Comparison of ENCODE assay signal across 8 mouse cellular contexts in the genomic region with DNA sequence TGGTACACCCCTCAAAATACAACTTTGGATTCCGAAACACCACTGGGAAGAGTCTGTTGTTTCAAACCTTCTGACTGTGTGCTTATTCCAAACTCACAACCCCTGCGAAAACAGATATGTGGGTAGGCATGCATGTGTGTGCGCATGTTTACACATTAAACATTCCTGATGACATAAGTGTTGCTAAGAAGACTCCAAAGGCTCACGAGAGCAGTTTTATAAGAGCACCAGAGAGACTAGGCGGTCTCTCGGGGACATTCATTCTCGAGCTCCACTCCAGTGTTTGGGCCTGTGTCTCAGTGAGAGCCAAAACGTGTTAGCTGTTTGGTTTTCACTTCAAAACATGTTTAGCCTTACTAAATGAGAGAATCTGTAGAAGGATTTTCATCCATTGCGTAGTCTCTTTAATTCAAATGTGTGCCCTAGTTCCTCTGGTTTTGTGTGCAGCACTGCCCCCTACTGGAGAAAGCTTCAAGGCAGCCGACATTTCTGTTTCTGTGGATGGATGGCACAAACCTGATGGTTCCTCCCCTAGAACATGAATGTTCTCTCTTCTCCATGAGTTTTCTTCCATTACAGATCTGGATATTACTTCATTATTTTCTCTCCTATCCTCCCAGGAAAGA. TPM values are rescaled to one million over a fixed set of nuclear protein-coding genes. Genes with fewer than 3 reads are reported as not detected.
DNase-seq lines count a peak whose midpoint lies in the region; ATAC-seq and TF ChIP-seq lines count a peak whose summit lies in the region.

No protein-coding gene starts in this region.

- H3K9me3 ChIP-seq in liver, embryonic 13.5 days (replicated peaks), result no peaks in the 10 kb centered on the region

- no peak overlapping the region for H3K9ac ChIP-seq in liver, embryonic 13.5 days

- peak; percentile 3 for TF ChIP-seq CTCF in C2C12 (IDR thresholded peaks at IDR 0.05; ENCODE audit: control insufficient read depth, insufficient read depth, insufficient read length)

- no peaks in the 10 kb centered on the region for H3K79me3 ChIP-seq in C2C12 (ENCODE audit: low read depth)

- peak; percentile 85 for DNase-seq in NIH3T3 (ENCODE audit: low read depth)
- peak; percentile 84 to 86 for DNase-seq in cerebellum, postnatal 10 days
- DNase-seq in frontal cortex, postnatal 25 days (ENCODE audit: low spot score in 2 of 2), result peak; percentile 61 to 70
- DNase-seq in kidney, postnatal 10 days, result peak; percentile 83
- peak; percentile 29 for DNase-seq in liver, embryonic 13.5 days
- DNase-seq in retina, adult 2 months (ENCODE audit: low read depth, low spot score), result peak; percentile 50

- H3K27me3 ChIP-seq in C2C12 (ENCODE audit: control insufficient read depth, insufficient read depth, insufficient read length), result no peaks in the 10 kb centered on the region
- no peaks in the 10 kb centered on the region for H3K27me3 ChIP-seq in liver, embryonic 13.5 days

- H3K4me1 ChIP-seq in liver, embryonic 13.5 days (replicated peaks), result no peaks in the 10 kb centered on the region

- H3K27ac ChIP-seq in liver, embryonic 13.5 days, result no peak overlapping the region

- H3ac ChIP-seq in C2C12 (ENCODE audit: control insufficient read depth, insufficient read length, low read depth), result no peak overlapping the region

- no peaks in the 10 kb centered on the region for H3K36me3 ChIP-seq in C2C12 (ENCODE audit: control insufficient read depth, insufficient read depth)
- no peaks in the 10 kb centered on the region for H3K36me3 ChIP-seq in liver, embryonic 13.5 days

- 61% methylated on average over 10 of the region's 10 CpGs for WGBS in liver, embryonic 13.5 days (ENCODE audit: insufficient replicate concordance)

- no peaks in the 10 kb centered on the region for H3K79me2 ChIP-seq in C2C12 (ENCODE audit: control insufficient read depth, insufficient read depth)

- H3K4me3 ChIP-seq in C2C12 (ENCODE audit: insufficient read depth, poor library complexity, severe bottlenecking), result no peak overlapping the region
- no peak overlapping the region for H3K4me3 ChIP-seq in liver, embryonic 13.5 days (replicated peaks)

- no peak for ATAC-seq in liver, embryonic 13.5 days (ENCODE audit: low read depth)
- ATAC-seq in erythroid progenitor cell, adult 5-6 weeks (replicated peaks; ENCODE audit: low FRiP score, poor library complexity, severe bottlenecking), result no peak

- H3K4me2 ChIP-seq in liver, embryonic 13.5 days, result no peak overlapping the region

TF ChIP-seq in C2C12, 6 proteins besides CTCF, POLR2A, EP300 and RAD21:
- TF ChIP-seq CEBPB (IDR thresholded peaks at IDR 0.05; ENCODE audit: low read depth) (no peak), MYOD1 (IDR thresholded peaks at IDR 0.05; ENCODE audit: control insufficient read depth, insufficient read length, low read depth) (no peak), MYOG (IDR thresholded peaks at IDR 0.05; ENCODE audit: control insufficient read depth, extremely low read depth, insufficient read length) (no peak), MAX (IDR thresholded peaks at IDR 0.05) (no peak), FOSL1 (IDR thresholded peaks at IDR 0.05; ENCODE audit: insufficient read depth, low read length, poor library complexity, severe bottlenecking) (no peak), USF1 (IDR thresholded peaks at IDR 0.05; ENCODE audit: low read depth) (no peak)

RNA-seq across cellular contexts. Expression of gene Anxa3, which starts 24.2 kb away (rescaled TPM):
- 169 TPM for polyA plus RNA-seq in C2C12 (2012; fragmentation: generic; extraction: Trizol)
- 15.5 and 16.7 TPM in 2 replicates for polyA plus RNA-seq in liver, embryonic 13.5 days (2015; fragmentation: Nextera tagmentation; extraction: Ambion mirVana)
- total RNA-seq in erythroid progenitor cell, adult 5-6 weeks (2015; ENCODE audit: low replicate concordance), result 31.9 and 90.1 TPM in 2 replicates
- total RNA-seq in erythroid progenitor cell, adult 5-6 weeks (2017; ENCODE audit: low replicate concordance), result 30.9 and 46.4 TPM in 2 replicates

Comparison
In these comparisons a context has a peak if more than half of its experiments do, and no peak if none do; other contexts are left out.
1. DNase-seq: peak in every context shown above with its lines; median percentile 85 in NIH3T3; 85 in cerebellum, postnatal 10 days; 83 in kidney, postnatal 10 days; 66 in frontal cortex, postnatal 25 days; 50 in retina, adult 2 months; 29 in liver, embryonic 13.5 days.